Mouse (Mus musculus) CD4-positive, CD25-positive, alpha-beta regulatory T cell, adult 2 months (primary cell): ENCODE results near the gene Nudt1.
"Not testable (repeated sequence)": the region's sequence is repeated elsewhere in the genome, so short reads cannot be mapped to it uniquely, and the experiment has no call there.

Experiments
- DNase-seq: peaks from one replicate; pipeline ENCODE4 v3.0.0-alpha.2; 2012; ENCODE audit warnings: low read depth, low spot score

Gene Nudt1

DNA sequence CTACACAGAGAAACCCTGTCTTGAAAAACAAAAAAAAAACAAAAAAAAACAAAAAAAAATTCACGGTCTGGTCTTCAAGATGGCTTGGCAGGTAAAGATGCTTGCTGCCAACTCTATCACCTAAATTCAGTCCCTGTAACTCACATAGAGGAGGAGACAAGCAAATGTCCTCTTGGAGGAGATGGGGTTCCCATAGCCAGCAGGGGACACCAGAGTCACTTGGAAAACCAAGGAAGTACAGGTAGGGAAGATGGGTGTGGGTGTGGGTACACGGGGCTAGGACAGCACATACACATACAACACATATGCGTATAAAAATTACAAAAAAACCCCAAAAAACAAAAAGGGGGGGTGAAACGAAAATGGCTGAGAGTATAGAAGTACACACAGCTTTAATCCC lies 21.4 kb downstream of the Nudt1 start:
- DNase-seq, result no peak

GRCm38 (mm10) chr5:140345244-140345643 lies 23.8 kb downstream of the Nudt1 start:
- DNase-seq, result no peak

DNA sequence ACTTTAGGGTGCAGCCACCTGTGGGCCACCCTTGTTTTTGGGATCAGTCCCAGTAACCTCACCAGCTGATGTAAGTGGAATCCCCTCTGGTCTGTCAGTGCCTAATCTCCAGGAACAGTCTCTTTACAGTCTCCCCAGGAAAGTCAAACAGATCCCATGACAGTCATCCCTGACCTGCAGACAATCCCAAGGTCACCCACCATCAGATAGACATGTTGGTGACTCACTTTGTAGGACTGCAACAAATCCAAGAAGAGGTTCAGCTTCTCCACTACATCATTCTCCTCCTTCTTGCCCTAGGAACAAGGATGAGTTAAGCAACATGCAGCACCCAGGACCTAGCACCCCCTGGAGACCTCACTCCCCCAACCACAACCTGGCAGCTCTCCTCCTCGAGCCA lies 24.6 kb downstream of the Nudt1 start:
- no peak for DNase-seq

DNA sequence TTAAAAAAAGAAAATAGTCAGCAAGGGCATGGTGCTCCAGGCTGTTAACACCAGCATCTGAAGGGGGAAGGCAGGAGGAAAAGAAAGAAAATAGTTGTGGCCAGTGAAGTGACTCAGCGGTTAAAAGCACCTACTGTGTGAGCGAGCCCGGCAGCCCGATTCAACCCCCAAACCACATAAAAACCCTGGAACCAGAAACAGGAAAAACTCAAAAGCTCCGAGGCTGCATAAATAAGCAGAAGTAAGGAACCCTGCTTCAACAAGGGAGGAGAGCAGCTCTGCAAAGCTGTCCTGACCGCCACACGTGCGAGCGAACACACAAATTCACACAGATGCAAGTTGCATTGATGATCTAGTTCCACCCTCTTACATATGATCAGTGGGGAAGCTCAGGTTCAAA lies 28.4 kb downstream of the Nudt1 start:
- no peak for DNase-seq

- no peak for DNase-seq
Observed at GRCm38 (mm10) chr5:140350731-140351497, 29.5 kb downstream of the Nudt1 start.

DNA sequence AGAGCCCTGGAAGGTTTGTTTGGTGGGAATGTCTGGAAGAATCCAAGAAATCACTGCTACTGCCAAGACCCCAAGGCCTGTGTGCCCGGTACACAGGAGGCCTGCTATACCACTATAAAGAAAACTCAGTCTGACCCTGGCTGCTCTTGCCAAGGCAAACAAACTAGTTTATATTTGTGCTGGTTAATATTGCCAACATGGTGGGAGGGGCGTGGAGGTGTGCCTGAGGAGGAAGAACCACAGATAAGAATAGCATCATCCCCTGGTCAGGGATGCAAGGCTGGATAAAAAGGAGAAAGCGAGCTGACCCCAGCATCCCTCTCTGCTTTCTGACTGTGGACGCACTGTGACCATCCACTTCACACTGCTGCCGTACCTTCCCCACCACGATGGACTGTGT lies 30.9 kb downstream of the Nudt1 start:
- no peak for DNase-seq

GRCm38 (mm10) chr5:140355934-140356333 lies 34.5 kb downstream of the Nudt1 start:
- no peak for DNase-seq

GRCm38 (mm10) chr5:140357466-140357865 lies 36.0 kb downstream of the Nudt1 start:
- DNase-seq, result no peak

GRCm38 (mm10) chr5:140359930-140360674 lies 38.6 kb downstream of the Nudt1 start:
- no peak for DNase-seq

- DNase-seq, result no peak
Observed at GRCm38 (mm10) chr5:140364415-140364814, 43.0 kb downstream of the Nudt1 start.

GRCm38 (mm10) chr5:140368126-140368525 lies 46.7 kb downstream of the Nudt1 start:
- DNase-seq, result not testable (repeated sequence)

- DNase-seq, result no peak
Observed at GRCm38 (mm10) chr5:140368926-140369325, 47.5 kb downstream of the Nudt1 start.

GRCm38 (mm10) chr5:140369466-140369865 lies 48.0 kb downstream of the Nudt1 start:
- DNase-seq, result no peak

DNA sequence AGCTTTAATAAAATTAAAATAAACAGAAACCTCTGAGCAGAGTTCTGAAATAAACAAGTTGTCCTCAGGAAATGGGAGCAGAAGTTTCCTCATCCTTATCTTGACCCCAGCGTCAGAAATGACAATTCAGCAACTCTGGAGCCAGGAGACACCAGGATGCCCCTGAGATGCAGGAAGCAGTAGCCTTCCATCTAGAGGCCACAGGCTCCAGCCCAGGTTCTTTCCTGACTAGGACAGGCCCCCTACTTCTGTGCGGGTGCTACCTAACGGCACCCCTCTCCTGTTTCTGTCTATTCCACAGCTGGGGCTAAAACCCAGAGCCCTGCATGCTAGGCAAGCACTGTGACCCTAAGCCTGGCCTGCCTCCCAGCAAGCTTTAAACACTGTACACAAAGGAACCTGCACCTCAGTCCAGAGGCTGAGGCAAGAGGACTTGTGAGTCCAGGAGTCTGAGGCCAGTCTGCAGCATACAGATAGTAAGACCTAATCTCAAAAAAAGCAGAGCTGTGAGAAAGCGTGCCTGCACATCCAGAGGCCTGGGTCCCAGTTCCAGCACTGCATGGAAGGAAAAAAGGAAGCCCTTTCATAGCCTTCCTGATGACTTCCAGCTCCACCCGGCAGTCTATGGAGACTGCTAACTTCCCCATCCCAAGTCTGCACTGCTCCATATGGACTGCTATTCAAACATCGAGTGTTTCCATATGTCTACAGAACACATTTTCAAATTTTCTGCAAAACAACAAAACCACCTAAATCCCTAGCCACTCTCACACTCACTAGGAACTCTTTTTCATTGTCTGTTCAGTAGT lies 49.2 kb downstream of the Nudt1 start:
- no peak for DNase-seq

DNA sequence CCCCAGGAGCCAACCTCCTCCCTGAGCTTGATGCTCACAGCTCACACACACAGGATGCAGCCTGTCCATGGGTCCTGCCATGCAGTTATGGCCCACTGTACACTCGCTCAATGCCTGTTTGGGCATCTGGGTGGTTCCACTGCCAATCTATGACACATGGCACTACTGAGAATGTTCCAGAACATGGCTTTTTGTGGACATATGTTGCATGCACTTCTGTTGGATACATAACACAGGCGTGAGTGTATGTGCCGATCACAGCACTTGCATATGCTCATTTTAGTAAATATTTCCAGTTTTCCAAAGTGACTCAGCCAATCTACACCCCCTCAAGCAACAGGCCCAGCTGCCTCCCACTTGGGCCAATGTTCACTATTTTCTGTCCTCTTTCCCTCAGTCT lies 50.2 kb downstream of the Nudt1 start:
- DNase-seq, result no peak

- DNase-seq, result no peak
Observed at GRCm38 (mm10) chr5:140373711-140374110, 52.3 kb downstream of the Nudt1 start.

- DNase-seq, result no peak
Observed at GRCm38 (mm10) chr5:140374226-140374625, 52.8 kb downstream of the Nudt1 start.

- no peak for DNase-seq
Observed at GRCm38 (mm10) chr5:140375249-140375829, 53.9 kb downstream of the Nudt1 start.

DNA sequence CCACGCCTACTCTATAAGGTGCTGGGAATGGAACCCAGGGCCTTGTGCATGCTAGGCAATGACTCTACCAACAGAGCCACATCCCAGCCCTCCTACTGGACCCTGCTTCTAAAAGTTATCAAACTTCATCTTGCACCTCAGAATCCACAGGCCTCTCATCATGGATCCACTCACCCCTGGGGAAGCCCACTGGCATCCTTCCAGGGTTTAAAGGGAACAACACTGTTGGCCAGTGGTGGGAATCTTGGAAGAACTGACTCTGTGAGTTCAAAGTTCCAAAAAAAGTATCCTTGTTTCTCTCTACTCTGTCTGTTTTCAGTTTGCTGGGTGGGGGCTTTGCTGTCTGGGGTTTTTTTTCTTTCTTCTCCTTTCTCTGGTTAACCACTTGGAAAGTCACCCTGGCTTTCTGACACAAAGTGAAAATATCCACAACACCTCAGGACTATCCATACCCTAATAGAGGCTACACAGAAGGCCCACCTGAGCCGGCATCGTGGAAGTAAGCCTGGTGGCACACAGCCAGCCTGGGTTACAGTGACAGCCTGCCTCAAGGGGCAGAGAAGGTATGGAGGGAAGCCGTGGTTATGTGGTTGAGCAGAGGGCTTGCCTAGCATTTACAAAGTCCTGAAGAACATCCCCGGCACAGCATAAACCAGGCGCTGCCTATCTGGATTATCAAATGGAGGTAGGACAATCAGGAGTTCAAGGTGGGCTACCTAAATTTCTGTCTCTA lies 56.8 kb downstream of the Nudt1 start:
- no peak for DNase-seq

DNA sequence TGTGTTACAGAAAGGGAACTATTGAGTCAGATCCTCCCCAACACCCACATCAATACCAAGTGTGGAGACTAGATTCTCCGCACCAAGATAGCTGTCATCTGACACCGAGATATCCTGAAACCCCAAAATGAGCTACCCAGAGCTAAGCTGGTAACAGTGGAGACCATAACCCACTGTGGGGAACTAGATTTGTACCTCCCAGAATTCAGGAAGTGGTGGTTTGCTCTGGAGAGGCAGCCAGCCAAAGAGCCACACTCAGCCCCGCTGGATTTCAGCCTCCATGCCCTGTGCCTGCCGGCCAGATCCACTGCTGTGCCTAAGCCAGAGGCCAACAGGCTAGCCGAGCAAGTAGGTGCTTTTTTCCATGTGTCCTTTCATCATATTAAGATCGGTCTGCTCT lies 57.8 kb downstream of the Nudt1 start:
- DNase-seq, result no peak

GRCm38 (mm10) chr5:140381156-140381555 lies 59.7 kb downstream of the Nudt1 start:
- no peak for DNase-seq
